Mouse (Mus musculus) forebrain, embryonic 11.5 days (tissue): ENCODE measurements around the gene Jazf1. TPM values are rescaled to one million over a fixed set of nuclear protein-coding genes. Genes with fewer than 3 reads are reported as not detected.
A peak's percentile ranks its signal among the peaks of the same experiment; 100 is the strongest.

Source experiments
- ATAC-seq: fragments of 200-750 bp; cut with Nextera tagmentation; replicated peaks from 2 replicates; pipeline ENCODE4 v1.8.0; 2017; ENCODE audit warnings: moderate TSS enrichment; ENCODE audit not compliant: low FRiP score
- DNase-seq: peaks from one replicate; pipeline ENCODE4 v3.0.0-alpha.2; 2017; ENCODE audit warnings: low spot score
- H3K27ac ChIP-seq: fragments of 300-500 bp; sonication (generic); 2 replicates; pipeline ENCODE4 v1.5.1; 2014; ENCODE audit warnings: low read depth, low read length
- H3K27me3 ChIP-seq: fragments of 300-500 bp; sonication (generic); 2 replicates; pipeline ENCODE4 v1.6.1; 2014; ENCODE audit warnings: mild to moderate bottlenecking, low read length, mixed read lengths; ENCODE audit not compliant: control insufficient read depth, insufficient read depth
- H3K36me3 ChIP-seq: fragments of 300-500 bp; sonication (generic); 2 replicates; pipeline ENCODE4 v1.6.1; 2014; ENCODE audit warnings: mild to moderate bottlenecking, low read length, moderate library complexity, mixed read lengths; ENCODE audit not compliant: control insufficient read depth, insufficient read depth
- H3K4me1 ChIP-seq: fragments of 300-500 bp; sonication (generic); replicated peaks from 2 replicates; pipeline ENCODE4 v1.6.1; 2014; ENCODE audit warnings: low read length, mixed read lengths; ENCODE audit not compliant: control insufficient read depth, insufficient read depth
- H3K4me2 ChIP-seq: fragments of 300-500 bp; sonication (generic); 2 replicates; pipeline ENCODE4 v1.6.1; 2014; ENCODE audit warnings: low read depth, mild to moderate bottlenecking, low read length, moderate library complexity, mixed read lengths; ENCODE audit not compliant: severe bottlenecking
- H3K4me3 ChIP-seq: fragments of 300-500 bp; sonication (generic); 2 replicates; pipeline ENCODE4 v1.5.1; 2014; ENCODE audit warnings: low read depth, low read length
- H3K9ac ChIP-seq: fragments of 300-500 bp; sonication (generic); 2 replicates; pipeline ENCODE4 v1.6.1; 2014; ENCODE audit warnings: low read length
- H3K9me3 ChIP-seq: fragments of 300-500 bp; sonication (generic); 2 replicates; pipeline ENCODE4 v1.6.1; 2016; ENCODE audit warnings: low read length, mixed read lengths; ENCODE audit not compliant: control insufficient read depth
- WGBS: fragments of 180-500 bp; shearing (Covaris S2); extraction: QIAGEN DNeasy Blood & Tissue Kit; methylation state at CpG from one replicate; pipeline ENCODE4 v1.1.7; 2014; 5-methylcytosine and 5-hydroxymethylcytosine counted together
- polyA plus RNA-seq: library from polyadenylated mRNA; unstranded; fragments of >200 nt; fragmentation: Nextera tagmentation; extraction: Ambion mirVana; gene quantifications from 2 replicates; pipeline ENCODE4 v1.2.1, GENCODE M21; 2014

Gene Jazf1
- polyA plus RNA-seq, 1 experiment from 2014 or later = 6.2 TPM

- ATAC-seq = no peak
- 84% methylated on average over 6 of the region's 6 CpGs for WGBS
Observed at GRCm38 (mm10) chr6:52987905-52988640, 80.4 kb downstream of the Jazf1 start.

GRCm38 (mm10) chr6:52987391-52987790 lies 81.0 kb downstream of the Jazf1 start:
- ATAC-seq (no peak), DNase-seq (peak; percentile 62)
- H3K4me1 ChIP-seq = no peaks in the 10 kb centered on the region
- no peaks in the 10 kb centered on the region for H3K36me3 ChIP-seq
- no peak overlapping the region for H3K9ac ChIP-seq
- no peaks in the 10 kb centered on the region for H3K9me3 ChIP-seq
- no peak overlapping the region for H3K27ac ChIP-seq
- H3K4me2 ChIP-seq = no peak overlapping the region
- H3K4me3 ChIP-seq = no peak overlapping the region
- WGBS = 62% methylated on average over 4 of the region's 4 CpGs
- no peaks in the 10 kb centered on the region for H3K27me3 ChIP-seq

More at GRCm38 (mm10) chr6:52987905-52988640, 80.4 kb downstream of the Jazf1 start:
- no peaks in the 10 kb centered on the region for H3K36me3 ChIP-seq
- H3K4me2 ChIP-seq = no peak overlapping the region
- no peak overlapping the region for H3K4me3 ChIP-seq
- H3K27me3 ChIP-seq = no peaks in the 10 kb centered on the region
- no peak for DNase-seq
- no peak overlapping the region for H3K27ac ChIP-seq
- no peaks in the 10 kb centered on the region for H3K9me3 ChIP-seq
- no peaks in the 10 kb centered on the region for H3K4me1 ChIP-seq
- H3K9ac ChIP-seq = no peak overlapping the region

GRCm38 (mm10) chr6:52982175-52982574 lies 86.3 kb downstream of the Jazf1 start:
- DNase-seq (no peak), ATAC-seq (no peak)
- no peak overlapping the region for H3K4me2 ChIP-seq
- H3K4me1 ChIP-seq = no peaks in the 10 kb centered on the region
- no peaks in the 10 kb centered on the region for H3K27me3 ChIP-seq
- 89% methylated on average over 6 of the region's 6 CpGs for WGBS
- H3K9ac ChIP-seq = no peak overlapping the region
- H3K9me3 ChIP-seq = no peaks in the 10 kb centered on the region
- no peaks in the 10 kb centered on the region for H3K36me3 ChIP-seq
- H3K27ac ChIP-seq = no peak overlapping the region
- no peak overlapping the region for H3K4me3 ChIP-seq

- WGBS = 93% methylated on average over 6 of the region's 6 CpGs
- Histone ChIP-seq H3K36me3 (no peaks in the 10 kb centered on the region), H3K9ac (no peak overlapping the region), H3K4me3 (no peak overlapping the region), H3K9me3 (no peaks in the 10 kb centered on the region), H3K27ac (no peak overlapping the region), H3K4me1 (no peaks in the 10 kb centered on the region), H3K27me3 (no peaks in the 10 kb centered on the region), H3K4me2 (no peak overlapping the region)
- DNase-seq = no peak
- no peak for ATAC-seq
Observed at GRCm38 (mm10) chr6:52979503-52979902, 88.9 kb downstream of the Jazf1 start.

GRCm38 (mm10) chr6:52973351-52973750 lies 95.1 kb downstream of the Jazf1 start:
- Histone ChIP-seq H3K4me2 (no peak overlapping the region), H3K9ac (no peak overlapping the region), H3K27ac (no peak overlapping the region), H3K4me3 (no peak overlapping the region), H3K27me3 (no peaks in the 10 kb centered on the region), H3K36me3 (no peaks in the 10 kb centered on the region), H3K4me1 (no peaks in the 10 kb centered on the region), H3K9me3 (no peaks in the 10 kb centered on the region)
- WGBS = 84% methylated on average over 5 of the region's 5 CpGs
- DNase-seq (no peak), ATAC-seq (no peak)

GRCm38 (mm10) chr6:52972138-52972537 lies 96.3 kb downstream of the Jazf1 start:
- Histone ChIP-seq H3K27ac (no peak overlapping the region), H3K4me1 (no peaks in the 10 kb centered on the region; the same call in 1 of the 2 replicates), H3K4me2 (no peak overlapping the region), H3K4me3 (no peak overlapping the region), H3K36me3 (no peaks in the 10 kb centered on the region), H3K27me3 (no peaks in the 10 kb centered on the region), H3K9me3 (no peaks in the 10 kb centered on the region), H3K9ac (no peak overlapping the region)
- ATAC-seq = no peak
- no peak for DNase-seq
- WGBS = 74% methylated on average over 7 of the region's 7 CpGs

GRCm38 (mm10) chr6:52969717-52970261 lies 98.6 kb downstream of the Jazf1 start:
- DNase-seq = peak; percentile 78
- no peak for ATAC-seq
- WGBS = 89% methylated on average over 2 of the region's 2 CpGs
- H3K4me1 ChIP-seq = no peaks in the 10 kb centered on the region; the same call in 1 of the 2 replicates
- H3K27ac ChIP-seq = no peak overlapping the region
- H3K9ac ChIP-seq = no peak overlapping the region
- no peak overlapping the region for H3K4me3 ChIP-seq
- no peaks in the 10 kb centered on the region for H3K36me3 ChIP-seq
- no peaks in the 10 kb centered on the region for H3K27me3 ChIP-seq
- H3K9me3 ChIP-seq = no peaks in the 10 kb centered on the region
- H3K4me2 ChIP-seq = no peak overlapping the region

- Histone ChIP-seq H3K4me1 (no peaks in the 10 kb centered on the region; the same call in 1 of the 2 replicates), H3K4me3 (no peak overlapping the region), H3K4me2 (no peak overlapping the region), H3K9ac (no peak overlapping the region), H3K27me3 (no peaks in the 10 kb centered on the region), H3K36me3 (no peaks in the 10 kb centered on the region), H3K9me3 (no peaks in the 10 kb centered on the region), H3K27ac (no peak overlapping the region)
- ATAC-seq (no peak), DNase-seq (no peak)
- 71% methylated on average over 12 of the region's 12 CpGs for WGBS
Observed at GRCm38 (mm10) chr6:52968346-52968891, 100.0 kb downstream of the Jazf1 start.
